Mouse (Mus musculus) mammary gland, adult 2 months (tissue): ENCODE data around the gene Adig. TPM values are rescaled to one million over a fixed set of nuclear protein-coding genes. Genes with fewer than 3 reads are reported as not detected.

Source experiments
- polyA plus RNA-seq: library from polyadenylated mRNA; depleted of rRNA; stranded (reverse); fragments of >200 nt; gene quantifications from 2 replicates; pipeline ENCODE4 v1.2.3, GENCODE M21; 2012; ENCODE audit warnings: low replicate concordance; rRNA removed

The Adig gene
- 260 and 384 TPM in 2 replicates for polyA plus RNA-seq

DNA sequence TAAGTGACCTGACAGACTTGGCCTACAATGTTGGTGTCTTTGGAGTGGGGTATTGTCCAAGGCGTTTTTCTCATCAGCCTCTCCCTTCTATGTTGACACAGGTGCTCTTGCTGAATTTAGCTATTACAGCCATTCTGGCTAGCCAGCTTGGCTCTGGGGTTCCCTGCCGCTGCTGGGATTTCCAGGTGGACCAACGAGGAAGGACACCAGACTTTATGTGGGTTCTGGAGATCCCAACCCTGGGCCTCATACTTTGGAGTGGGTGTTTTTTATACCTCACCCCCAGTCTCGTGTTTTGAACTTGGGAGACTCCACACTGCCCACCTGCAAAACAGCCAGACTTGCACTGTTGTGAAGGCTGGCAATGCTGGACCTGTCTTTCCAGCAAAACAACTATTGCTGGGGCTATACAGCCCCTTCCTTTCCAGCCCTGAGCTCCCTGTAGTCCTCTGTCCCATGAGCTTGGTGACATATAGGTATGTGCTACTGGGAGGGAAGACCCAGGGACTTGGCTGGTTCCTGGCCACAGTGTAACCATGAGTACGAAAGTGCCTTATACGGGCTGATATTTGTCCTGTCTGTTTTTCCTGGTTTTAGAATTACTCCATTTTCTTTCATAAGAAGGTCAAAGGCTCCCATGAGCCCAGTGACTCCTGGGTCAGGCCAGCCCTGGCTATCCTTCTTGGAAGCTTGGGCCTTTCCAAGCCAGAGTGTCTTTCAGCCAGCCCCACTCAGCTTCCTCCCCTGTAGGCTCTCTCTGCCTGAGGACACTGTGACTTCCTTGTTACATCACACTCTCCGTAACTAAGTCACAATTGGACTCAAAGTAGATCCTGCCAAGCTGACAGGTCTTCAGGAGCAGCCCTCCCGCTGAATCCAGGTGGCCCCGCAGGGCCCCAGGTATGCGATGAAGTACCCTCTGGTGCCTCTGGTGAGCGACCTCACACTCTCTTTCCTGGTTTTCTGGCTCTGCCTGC lies at the start of gene Adig:
Gene Adig, plus strand, starts transcription at position 777 of the 977 bp plus-strand sequence.

DNA sequence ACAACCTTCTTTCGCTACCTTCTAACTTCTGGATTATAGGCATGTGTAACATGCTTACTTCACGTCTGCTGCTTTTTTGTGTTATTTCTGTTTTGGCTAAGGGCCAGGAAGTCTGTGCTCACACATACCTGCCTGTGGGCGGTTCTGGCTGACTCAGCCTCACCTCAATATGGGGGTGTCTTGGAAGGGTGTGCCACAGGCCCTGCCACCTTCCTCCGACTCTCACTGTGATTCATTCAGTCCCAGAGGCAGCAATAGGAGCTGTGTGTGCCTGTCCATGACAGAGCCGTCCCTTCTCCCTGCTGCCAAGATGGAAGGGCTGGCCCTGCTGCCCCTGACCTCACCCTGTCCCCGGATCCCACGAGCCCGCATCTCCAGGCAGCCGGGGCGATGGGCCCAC lies 10.1 kb downstream of the Adig start, which contains the start of gene Arhgap40:
Gene Arhgap40, plus strand, starts transcription at position 269 of the 400 bp plus-strand sequence.

Other genes starting within 250 kb of the Adig start
- gene Bpi, start 244.5 kb upstream of the Adig start, polyA plus RNA-seq: not detected in 2 replicates
- 61.8 and 118 TPM in 2 replicates for gene Lbp, start 196.1 kb upstream of the Adig start, polyA plus RNA-seq
- gene Snhg11, start 127.0 kb upstream of the Adig start, polyA plus RNA-seq: 25.5 and 30.6 TPM in 2 replicates
- 21.1 and 33.7 TPM in 2 replicates for gene Ralgapb, start 92.8 kb upstream of the Adig start, polyA plus RNA-seq
- gene Arhgap40, start 10.2 kb downstream of the Adig start, polyA plus RNA-seq: 12.3 and 17.5 TPM in 2 replicates
- 0.07 and 0.13 TPM in 2 replicates for gene Slc32a1, start 108.2 kb downstream of the Adig start, polyA plus RNA-seq
- gene Actr5, start 122.3 kb downstream of the Adig start, polyA plus RNA-seq: 6.5 and 10.3 TPM in 2 replicates
- 9.0 and 12.0 TPM in 2 replicates for gene Ppp1r16b, start 162.8 kb downstream of the Adig start, polyA plus RNA-seq